Mouse (Mus musculus) heart, embryonic 11.5 days (tissue): ENCODE data around the gene Gpr180. TPM values are rescaled to one million over a fixed set of nuclear protein-coding genes. Genes with fewer than 3 reads are reported as not detected.
"Not testable (repeated sequence)": the region's sequence is repeated elsewhere in the genome, so short reads cannot be mapped to it uniquely, and the experiment has no call there.

ENCODE experiments used
- ATAC-seq: fragments of 200-750 bp; cut with Nextera tagmentation; replicated peaks from 2 replicates; pipeline ENCODE4 v1.8.0; 2017; ENCODE audit warnings: moderate library complexity; ENCODE audit not compliant: insufficient number of reproducible peaks, low FRiP score, low TSS enrichment
- H3K27ac ChIP-seq: fragments of 300-500 bp; sonication (generic); 2 replicates; pipeline ENCODE4 v1.5.1; 2014; ENCODE audit warnings: mild to moderate bottlenecking, low read depth, low read length
- H3K27me3 ChIP-seq: fragments of 300-500 bp; sonication (generic); 2 replicates; pipeline ENCODE4 v1.6.1; 2014; ENCODE audit warnings: mild to moderate bottlenecking, low read length, mixed read lengths; ENCODE audit not compliant: control insufficient read depth, insufficient read depth
- H3K36me3 ChIP-seq: fragments of 300-500 bp; sonication (generic); 2 replicates; pipeline ENCODE4 v1.6.1; 2014; ENCODE audit warnings: mild to moderate bottlenecking, low read length, moderate library complexity, mixed read lengths; ENCODE audit not compliant: control insufficient read depth, insufficient read depth
- H3K4me1 ChIP-seq: fragments of 300-500 bp; sonication (generic); 2 replicates; pipeline ENCODE4 v1.6.1; 2014; ENCODE audit warnings: low read length; ENCODE audit not compliant: control insufficient read depth, insufficient read depth
- H3K4me2 ChIP-seq: fragments of 300-500 bp; sonication (generic); 2 replicates; pipeline ENCODE4 v1.6.1; 2014; ENCODE audit warnings: mild to moderate bottlenecking, moderate library complexity
- H3K4me3 ChIP-seq: fragments of 300-500 bp; sonication (generic); 2 replicates; pipeline ENCODE4 v1.5.1; 2014; ENCODE audit warnings: low read depth, low read length
- H3K9ac ChIP-seq: fragments of 300-500 bp; sonication (generic); 2 replicates; pipeline ENCODE4 v1.6.1; 2014; ENCODE audit warnings: mild to moderate bottlenecking, low read depth, low read length, moderate library complexity
- H3K9me3 ChIP-seq: fragments of 300-500 bp; sonication (generic); replicated peaks from 2 replicates; pipeline ENCODE4 v1.6.1; 2016; ENCODE audit warnings: low read length; ENCODE audit not compliant: control insufficient read depth
- WGBS: fragments of 180-500 bp; shearing (Covaris S2); extraction: QIAGEN DNeasy Blood & Tissue Kit; methylation state at CpG from one replicate; pipeline ENCODE4 v1.1.7; 2014; ENCODE audit not compliant: insufficient replicate concordance; 5-methylcytosine and 5-hydroxymethylcytosine counted together
- polyA plus RNA-seq: library from polyadenylated mRNA; unstranded; fragments of >200 nt; fragmentation: Nextera tagmentation; extraction: Ambion mirVana; gene quantifications from 2 replicates; pipeline ENCODE4 v1.2.1, GENCODE M21; 2014

Gene Gpr180
- polyA plus RNA-seq, 1 experiment from 2014 or later = 37.5 TPM

DNA sequence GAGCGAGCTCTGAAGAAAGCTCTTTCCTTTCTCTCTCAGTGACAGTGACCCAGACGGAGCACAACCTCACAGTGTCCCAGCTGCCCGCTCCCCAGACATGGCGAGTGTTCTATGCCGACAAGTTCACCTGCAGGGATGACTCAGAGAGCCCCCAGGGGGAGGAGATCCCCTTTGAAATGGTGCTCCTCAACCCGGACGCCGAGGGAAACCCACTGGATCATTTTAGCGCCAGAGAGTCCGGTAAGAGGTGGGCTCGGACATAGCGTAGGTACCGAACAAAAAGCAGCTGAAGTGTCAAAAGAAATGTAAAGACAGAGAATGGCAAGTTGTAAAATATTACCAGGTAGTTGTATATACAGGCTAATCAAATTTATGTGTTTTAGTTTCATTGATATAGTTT lies 11.1 kb downstream of the Gpr180 start:
- ATAC-seq = no peak
- no peak overlapping the region for H3K9ac ChIP-seq
- no peaks in the 10 kb centered on the region for H3K4me1 ChIP-seq
- no peak overlapping the region for H3K27ac ChIP-seq
- H3K36me3 ChIP-seq = 0 out of 2 replicates have a peak, but pooled peaks cover 3% of the 10 kb centered on the region
- no peak overlapping the region for H3K4me3 ChIP-seq
- H3K27me3 ChIP-seq = no peaks in the 10 kb centered on the region
- H3K4me2 ChIP-seq = no peak overlapping the region
- WGBS = 94% methylated on average over 13 of the region's 13 CpGs
- H3K9me3 ChIP-seq = no peaks in the 10 kb centered on the region

DNA sequence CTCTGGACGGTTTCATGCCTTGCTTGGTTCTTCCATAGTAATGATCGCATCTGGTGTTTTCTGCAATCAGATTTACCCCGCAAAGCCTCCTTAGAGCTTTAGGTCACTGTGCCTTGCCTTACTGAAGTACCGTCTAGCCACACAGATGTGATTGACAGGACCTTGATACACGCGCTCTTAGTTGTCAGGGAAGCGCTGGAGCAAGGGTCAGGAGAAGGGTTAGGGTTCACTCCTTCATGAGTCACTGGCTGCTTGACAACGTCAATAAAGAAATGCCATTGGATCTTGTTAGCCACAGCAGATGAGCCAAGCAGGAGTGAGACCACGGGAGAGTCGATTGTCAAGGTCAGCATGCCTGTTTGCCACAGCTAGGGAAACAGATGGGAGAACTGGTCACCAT lies 11.6 kb downstream of the Gpr180 start:
- H3K9ac ChIP-seq = no peak overlapping the region
- H3K4me2 ChIP-seq = no peak overlapping the region
- no peaks in the 10 kb centered on the region for H3K9me3 ChIP-seq
- ATAC-seq = no peak
- H3K36me3 ChIP-seq = 0 out of 2 replicates have a peak, but pooled peaks cover 3% of the 10 kb centered on the region
- 77% methylated on average over 10 of the region's 10 CpGs for WGBS
- H3K4me1 ChIP-seq = no peaks in the 10 kb centered on the region
- no peak overlapping the region for H3K27ac ChIP-seq
- no peak overlapping the region for H3K4me3 ChIP-seq
- no peaks in the 10 kb centered on the region for H3K27me3 ChIP-seq

DNA sequence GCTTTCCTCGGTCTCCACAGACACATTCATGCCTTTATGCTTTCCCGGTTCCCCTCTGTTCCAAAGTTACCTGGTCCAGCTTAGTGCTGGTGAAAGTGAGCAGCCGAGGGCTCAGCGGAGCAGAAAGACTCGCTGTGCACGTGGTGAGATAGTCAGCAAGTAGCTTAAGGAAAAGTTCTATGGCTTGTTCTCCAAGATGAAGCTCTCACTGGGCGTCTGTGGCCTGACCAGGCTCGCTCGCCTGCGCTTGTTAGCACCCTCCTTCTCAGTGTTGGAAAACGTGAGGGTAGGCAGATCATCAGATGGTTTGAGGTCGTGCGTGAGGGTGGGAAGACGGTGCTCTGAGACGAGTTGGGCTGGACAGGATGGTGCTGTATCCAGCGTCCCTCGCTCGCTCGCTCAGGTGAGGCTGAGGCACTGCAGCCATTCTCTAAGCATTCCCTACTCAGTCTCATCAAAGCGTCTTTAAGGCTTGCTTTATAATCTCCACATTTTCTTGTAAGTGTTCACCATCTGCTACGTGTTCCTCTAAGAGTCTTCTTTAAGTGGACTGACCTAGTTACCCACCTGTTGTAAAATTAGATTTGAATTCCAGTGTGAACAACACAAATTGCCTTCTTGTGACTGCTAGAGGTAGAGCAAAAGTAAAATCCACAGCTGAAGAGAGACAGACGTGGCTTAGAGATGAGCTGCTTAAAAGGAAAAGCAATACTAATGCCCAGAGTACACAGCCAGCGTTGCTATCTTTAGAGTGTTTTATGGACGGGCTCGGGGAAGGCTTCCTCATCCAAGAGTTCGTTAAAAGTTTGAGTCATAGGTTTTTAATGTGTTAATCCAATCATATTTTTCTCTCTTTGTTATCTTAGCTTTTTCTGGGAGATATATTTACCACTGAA lies 13.9 kb downstream of the Gpr180 start:
- no peak overlapping the region for H3K4me3 ChIP-seq
- no peaks in the 10 kb centered on the region for H3K9me3 ChIP-seq
- no peak overlapping the region for H3K27ac ChIP-seq
- 82% methylated on average over 26 of the region's 26 CpGs for WGBS
- no peaks in the 10 kb centered on the region for H3K4me1 ChIP-seq
- H3K27me3 ChIP-seq = no peaks in the 10 kb centered on the region
- ATAC-seq = no peak
- peaks cover 3% of the 10 kb centered on the region; the same call in 1 of the 2 replicates for H3K36me3 ChIP-seq
- H3K9ac ChIP-seq = no peak overlapping the region
- no peak overlapping the region for H3K4me2 ChIP-seq

DNA sequence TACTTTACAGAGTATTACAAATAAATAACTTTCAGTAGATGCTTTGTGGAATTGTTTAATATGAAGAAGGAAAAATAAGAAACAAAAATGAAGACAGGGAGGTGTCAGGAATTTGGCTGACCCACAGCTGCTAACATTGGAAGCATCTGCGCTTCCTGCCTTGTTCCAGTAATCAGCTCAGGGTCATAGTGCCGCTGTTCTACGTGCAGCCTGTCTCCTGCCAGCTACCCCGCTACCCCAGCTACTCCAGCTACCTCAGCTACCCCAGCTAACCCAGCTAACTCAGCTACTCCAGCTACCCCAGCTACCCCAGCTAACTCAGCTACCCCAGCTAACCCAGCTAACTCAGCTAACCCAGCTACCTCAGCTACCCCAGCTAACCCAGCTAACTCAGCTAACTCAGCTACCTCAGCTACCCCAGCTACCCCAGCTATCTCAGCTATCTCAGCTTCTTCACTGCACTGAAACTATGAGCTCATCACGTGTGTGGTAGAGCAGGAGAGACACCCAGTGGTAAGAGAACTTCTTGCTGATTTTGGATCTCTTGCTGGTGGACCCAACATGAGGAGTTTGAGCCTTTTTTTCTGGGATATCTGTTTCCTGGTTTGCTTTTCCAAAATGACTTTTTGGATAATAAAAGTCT lies 14.8 kb downstream of the Gpr180 start:
- no peak for ATAC-seq
- H3K36me3 ChIP-seq = peaks cover 3% of the 10 kb centered on the region; the same call in 1 of the 2 replicates
- H3K4me2 ChIP-seq = no peak overlapping the region
- H3K27me3 ChIP-seq = no peaks in the 10 kb centered on the region
- no peaks in the 10 kb centered on the region for H3K9me3 ChIP-seq
- H3K4me3 ChIP-seq = no peak overlapping the region
- no peaks in the 10 kb centered on the region for H3K4me1 ChIP-seq
- WGBS = 70% methylated on average over 5 of the region's 5 CpGs
- no peak overlapping the region for H3K9ac ChIP-seq
- H3K27ac ChIP-seq = no peak overlapping the region

DNA sequence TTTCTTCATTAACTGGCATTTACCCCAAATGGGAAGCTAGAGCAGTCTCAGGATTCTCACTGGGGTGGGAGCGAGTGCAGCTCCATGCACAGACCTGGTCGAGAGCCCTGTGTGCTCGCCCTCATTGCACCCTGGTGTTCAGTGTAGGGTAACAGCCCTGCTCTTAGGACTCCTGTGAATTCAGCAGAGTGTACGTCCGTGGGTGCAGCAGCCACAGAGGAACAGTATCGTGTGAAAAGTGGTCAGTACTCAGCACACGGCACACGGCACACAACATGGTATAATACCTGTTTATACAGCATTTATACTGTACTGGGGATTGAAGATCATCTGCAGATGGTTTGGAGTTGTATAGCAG lies 15.3 kb downstream of the Gpr180 start:
- Histone ChIP-seq H3K4me1 (no peaks in the 10 kb centered on the region), H3K36me3 (peaks cover 3% of the 10 kb centered on the region; the same call in 1 of the 2 replicates), H3K27me3 (no peaks in the 10 kb centered on the region), H3K4me3 (no peak overlapping the region), H3K9me3 (no peaks in the 10 kb centered on the region), H3K9ac (no peak overlapping the region), H3K4me2 (no peak overlapping the region), H3K27ac (no peak overlapping the region)
- 92% methylated on average over 8 of the region's 8 CpGs for WGBS
- ATAC-seq = no peak

DNA sequence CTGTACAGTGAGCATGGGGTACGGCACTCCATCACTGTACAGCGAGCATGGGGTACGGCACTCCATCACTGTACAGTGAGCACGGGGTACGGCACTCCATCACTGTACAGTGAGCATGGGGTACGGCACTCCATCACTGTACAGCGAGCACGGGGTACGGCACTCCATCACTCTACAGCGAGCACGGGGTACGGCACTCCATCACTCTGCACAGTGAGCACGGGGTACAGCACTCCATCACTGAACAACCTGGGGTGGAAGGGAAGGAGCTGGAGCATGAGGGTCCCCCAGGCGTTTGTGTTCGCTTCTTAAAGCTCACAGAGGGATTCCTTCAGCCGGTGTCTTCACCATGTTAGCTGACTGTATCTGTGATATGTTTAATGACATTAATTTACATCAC lies 19.1 kb downstream of the Gpr180 start:
- H3K36me3 ChIP-seq = not testable (repeated sequence)

DNA sequence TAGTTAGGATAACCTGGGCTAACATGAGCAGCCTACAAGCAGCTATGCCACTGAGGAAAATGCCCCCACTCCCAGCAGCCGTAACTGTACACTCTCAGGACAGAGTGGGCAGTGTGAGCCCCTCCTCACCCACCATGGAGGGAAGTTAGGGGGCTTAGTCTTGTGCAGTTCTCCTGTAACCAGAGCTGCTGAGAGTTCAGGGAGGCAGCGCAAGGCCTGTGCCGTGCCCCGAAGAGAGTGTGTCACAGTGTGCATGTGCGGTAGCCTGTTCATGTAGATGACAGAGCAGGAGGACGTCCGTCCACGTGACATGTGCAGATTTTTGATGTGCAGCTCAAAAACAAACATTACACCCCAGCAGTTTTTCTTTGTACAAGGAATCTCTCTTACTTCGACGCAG lies 19.8 kb downstream of the Gpr180 start:
- Histone ChIP-seq H3K9ac (no peak overlapping the region), H3K27ac (no peak overlapping the region), H3K27me3 (no peaks in the 10 kb centered on the region), H3K4me1 (no peaks in the 10 kb centered on the region), H3K36me3 (peaks cover 4% of the 10 kb centered on the region), H3K4me3 (no peak overlapping the region), H3K4me2 (no peak overlapping the region), H3K9me3 (no peaks in the 10 kb centered on the region)
- WGBS = 88% methylated on average over 10 of the region's 10 CpGs
- ATAC-seq = no peak

More for the DNA sequence above, 19.1 kb downstream of the Gpr180 start:
- ATAC-seq, H3K4me1 ChIP-seq, H3K4me2 ChIP-seq, H3K9ac ChIP-seq, H3K4me3 ChIP-seq, H3K9me3 ChIP-seq, H3K27ac ChIP-seq, H3K27me3 ChIP-seq: not testable (repeated sequence)
- 93% methylated on average over 16 of the region's 16 CpGs for WGBS

DNA sequence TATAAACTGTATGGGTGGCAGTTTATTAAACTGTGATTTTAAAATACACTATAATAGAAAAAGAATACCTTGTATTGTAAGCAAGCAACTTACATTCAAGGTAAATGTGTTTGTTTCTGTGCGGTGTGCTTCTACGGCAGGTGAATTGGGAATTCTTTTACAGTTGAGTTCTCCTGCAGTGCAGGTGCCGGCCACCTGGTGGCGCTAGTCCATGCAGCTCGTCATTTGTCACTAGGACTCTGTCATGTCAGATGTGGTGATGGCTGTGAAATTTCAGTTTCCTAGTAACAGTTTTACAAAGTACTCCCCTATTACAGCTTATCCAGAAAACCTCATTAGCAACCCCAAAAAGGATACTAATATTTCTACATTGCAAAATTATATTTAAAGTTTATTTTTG lies 20.2 kb downstream of the Gpr180 start:
- Histone ChIP-seq H3K36me3 (peaks cover 4% of the 10 kb centered on the region), H3K4me3 (no peak overlapping the region), H3K4me2 (no peak overlapping the region), H3K4me1 (no peaks in the 10 kb centered on the region), H3K27me3 (no peaks in the 10 kb centered on the region), H3K9me3 (no peaks in the 10 kb centered on the region), H3K27ac (no peak overlapping the region), H3K9ac (no peak overlapping the region)
- WGBS = 31% methylated on average over 5 of the region's 5 CpGs
- ATAC-seq = no peak
